Mouse (Mus musculus): ENCODE measurements at regions not wholly inside any gene's neighbourhood (a gene's known extent, or its start where the extent isn't known, plus 50 kb on each side); places are given as distances from the start of the nearest gene placed in this dataset.

- no peak for DNase-seq (ENCODE audit: low spot score)
Observed at GRCm38 (mm10) chr11:43952151-43952550, 51.1 kb upstream of the Adra1b start.

- no peak for DNase-seq (ENCODE audit: low spot score)
Observed at GRCm38 (mm10) chr11:43958241-43958975, 57.4 kb upstream of the Adra1b start.

- DNase-seq (ENCODE audit: low spot score), result no peak
Observed at GRCm38 (mm10) chr11:43958976-43959315, 57.9 kb upstream of the Adra1b start.

- DNase-seq (ENCODE audit: low spot score), result no peak
Observed at GRCm38 (mm10) chr11:43960348-43961105, 59.5 kb upstream of the Adra1b start.

GRCm38 (mm10) chr11:43961398-43962070, 60.5 kb upstream of the Adra1b start:
- DNase-seq (ENCODE audit: low spot score), result no peak

- DNase-seq (ENCODE audit: low spot score), result no peak
Observed at GRCm38 (mm10) chr11:43967764-43968163, 66.8 kb upstream of the Adra1b start.

GRCm38 (mm10) chr11:43971886-43972285, 70.9 kb upstream of the Adra1b start:
- no peak for DNase-seq (ENCODE audit: low spot score)

- DNase-seq (ENCODE audit: low spot score), result no peak
Observed at GRCm38 (mm10) chr11:43976024-43976423, 75.0 kb upstream of the Adra1b start.

GRCm38 (mm10) chr11:43979406-43979805, 78.4 kb upstream of the Adra1b start:
- DNase-seq (ENCODE audit: low spot score), result no peak

GRCm38 (mm10) chr11:43980444-43980843, 79.4 kb upstream of the Adra1b start:
- DNase-seq (ENCODE audit: low spot score), result no peak

- DNase-seq (ENCODE audit: low spot score), result no peak
Observed at GRCm38 (mm10) chr11:43989911-43990430, 89.0 kb upstream of the Adra1b start.

GRCm38 (mm10) chr11:43992011-43992471, 91.0 kb upstream of the Adra1b start:
- no peak for DNase-seq (ENCODE audit: low spot score)

- DNase-seq (ENCODE audit: low spot score), result no peak
Observed at GRCm38 (mm10) chr11:43998046-43998725, 97.2 kb upstream of the Adra1b start.

GRCm38 (mm10) chr11:44000056-44000455, 99.0 kb upstream of the Adra1b start:
- DNase-seq (ENCODE audit: low spot score), result no peak

- DNase-seq (ENCODE audit: low spot score), result no peak
Observed at GRCm38 (mm10) chr11:44001843-44002589, 101.0 kb upstream of the Adra1b start.

GRCm38 (mm10) chr11:44002716-44003522, 101.9 kb upstream of the Adra1b start:
- peak; percentile 26 for DNase-seq (ENCODE audit: low spot score)

- DNase-seq (ENCODE audit: low spot score), result no peak
Observed at GRCm38 (mm10) chr11:44007526-44008040, 106.6 kb upstream of the Adra1b start.

- no peak for DNase-seq (ENCODE audit: low spot score)
Observed at GRCm38 (mm10) chr11:44012314-44012713, 111.3 kb upstream of the Adra1b start.

- DNase-seq (ENCODE audit: low spot score), result no peak
Observed at GRCm38 (mm10) chr11:44013841-44014240, 112.8 kb upstream of the Adra1b start.

- DNase-seq (ENCODE audit: low spot score), result no peak
Observed at GRCm38 (mm10) chr11:44021638-44022037, 120.6 kb upstream of the Adra1b start.
